Mouse (Mus musculus): ENCODE measurements at regions not wholly inside any gene's neighbourhood (a gene's known extent, or its start where the extent isn't known, plus 50 kb on each side); places are given as distances from the start of the nearest gene placed in this dataset.

DNA sequence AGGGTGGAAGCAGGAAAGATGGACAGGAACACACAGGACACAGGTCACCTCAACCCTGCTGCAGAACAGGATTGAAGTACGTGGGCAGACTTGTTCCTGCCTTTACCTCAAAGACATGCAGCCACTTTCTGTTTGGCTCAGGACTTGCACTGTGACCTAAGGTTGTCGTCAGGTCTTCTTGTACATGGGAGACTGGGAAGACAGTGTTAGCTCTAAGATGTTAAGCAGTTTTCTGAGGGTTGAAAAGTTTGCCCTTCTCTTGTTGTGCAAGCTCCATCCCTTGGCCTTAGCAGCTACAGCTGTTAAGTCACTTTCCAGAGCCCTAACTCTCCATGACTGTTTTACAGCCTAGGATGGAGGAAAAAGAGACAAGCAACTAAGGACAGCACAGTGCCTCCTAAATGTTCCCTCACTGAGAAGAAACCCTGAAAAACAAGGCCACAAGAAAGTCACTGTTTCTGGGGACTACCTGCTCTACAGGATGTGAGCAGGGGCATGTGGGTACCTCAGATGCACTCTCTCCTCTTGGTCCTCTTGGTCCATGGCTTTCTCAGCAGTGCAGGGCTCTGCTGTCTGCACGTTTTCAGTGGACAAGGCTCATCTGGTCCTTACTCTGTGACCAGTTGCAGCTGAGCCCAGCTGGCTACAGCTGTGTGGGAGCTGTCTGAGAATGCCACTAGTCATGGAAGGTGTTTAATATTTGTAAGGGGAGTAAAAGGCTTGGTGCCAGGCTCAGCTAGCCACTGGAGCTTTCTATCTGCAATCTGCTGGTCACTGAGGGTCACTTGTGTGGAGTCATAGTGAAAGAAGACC is 122.1 kb upstream of the Gm5148 start:
- H3K4me2 ChIP-seq (ENCODE audit: low read depth, low read length), result no peak overlapping the region
- TF ChIP-seq CTCF (IDR thresholded peaks at IDR 0.05; ENCODE audit: low read depth) (no peak), EP300 (IDR thresholded peaks at IDR 0.05; ENCODE audit: low read depth) (no peak)
- H3K36me3 ChIP-seq (replicated peaks; ENCODE audit: insufficient read depth, low read length), result no peaks in the 10 kb centered on the region
- no peak overlapping the region for H3K27ac ChIP-seq (ENCODE audit: low read depth)
- no peak overlapping the region for H3K4me3 ChIP-seq (ENCODE audit: low read depth, low read length)
- WGBS (ENCODE audit: insufficient replicate concordance), result 59% methylated on average over 3 of the region's 3 CpGs
- DNase-seq (no peak), ATAC-seq (no peak)
- no peak overlapping the region for H3K9ac ChIP-seq (replicated peaks)
- H3K9me3 ChIP-seq (ENCODE audit: low read length), result no peaks in the 10 kb centered on the region
- no peaks in the 10 kb centered on the region for H3K4me1 ChIP-seq (ENCODE audit: insufficient read depth)
- H3K27me3 ChIP-seq (ENCODE audit: insufficient read depth, low read length), result no peaks in the 10 kb centered on the region

DNA sequence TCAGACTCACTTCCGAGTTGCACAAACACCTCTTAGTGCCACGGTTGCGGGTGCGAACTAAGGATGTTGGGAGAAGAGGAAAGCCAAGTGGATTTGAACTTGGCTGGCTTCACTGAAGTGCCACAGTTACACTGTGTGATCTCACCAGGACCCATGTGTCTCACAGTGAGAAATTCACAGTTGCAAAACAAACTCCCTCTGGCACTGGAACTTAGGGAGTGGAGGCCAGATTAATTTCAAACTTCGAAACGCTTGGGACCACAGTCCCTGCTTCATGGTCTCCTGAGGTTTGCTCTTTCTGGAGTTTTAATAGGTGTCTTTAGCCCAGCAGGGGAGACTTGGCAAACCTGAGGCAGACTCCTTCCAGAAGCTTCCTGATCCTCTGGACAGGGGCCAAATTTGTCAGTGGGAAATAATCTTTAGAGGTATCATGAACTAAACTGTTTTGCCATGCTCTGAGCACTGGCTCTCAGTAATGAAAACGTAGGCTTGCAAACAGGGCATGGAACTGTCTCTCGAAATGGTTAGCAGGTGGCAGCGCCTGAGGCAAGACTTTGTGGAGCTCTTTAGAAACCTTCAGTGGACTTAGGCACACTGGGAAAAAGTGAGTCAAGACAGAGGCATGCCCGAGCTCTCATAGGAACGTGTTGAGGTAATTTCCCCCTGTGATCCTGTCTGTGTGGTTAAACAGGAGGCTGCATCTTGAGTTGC is 121.2 kb upstream of the Gm5148 start:
- WGBS (ENCODE audit: insufficient replicate concordance), result 77% methylated on average over 11 of the region's 11 CpGs
- no peak for TF ChIP-seq EP300 (IDR thresholded peaks at IDR 0.05; ENCODE audit: low read depth)
- no peak for TF ChIP-seq CTCF (IDR thresholded peaks at IDR 0.05; ENCODE audit: low read depth)
- Histone ChIP-seq H3K4me2 (ENCODE audit: low read depth, low read length) (no peak overlapping the region), H3K27me3 (ENCODE audit: insufficient read depth, low read length) (no peaks in the 10 kb centered on the region), H3K9ac (replicated peaks) (no peak overlapping the region), H3K4me1 (ENCODE audit: insufficient read depth) (no peaks in the 10 kb centered on the region), H3K27ac (ENCODE audit: low read depth) (no peak overlapping the region), H3K4me3 (ENCODE audit: low read depth, low read length) (no peak overlapping the region), H3K36me3 (replicated peaks; ENCODE audit: insufficient read depth, low read length) (no peaks in the 10 kb centered on the region), H3K9me3 (ENCODE audit: low read length) (no peaks in the 10 kb centered on the region)
- ATAC-seq, result no peak
- DNase-seq, result no peak

DNA sequence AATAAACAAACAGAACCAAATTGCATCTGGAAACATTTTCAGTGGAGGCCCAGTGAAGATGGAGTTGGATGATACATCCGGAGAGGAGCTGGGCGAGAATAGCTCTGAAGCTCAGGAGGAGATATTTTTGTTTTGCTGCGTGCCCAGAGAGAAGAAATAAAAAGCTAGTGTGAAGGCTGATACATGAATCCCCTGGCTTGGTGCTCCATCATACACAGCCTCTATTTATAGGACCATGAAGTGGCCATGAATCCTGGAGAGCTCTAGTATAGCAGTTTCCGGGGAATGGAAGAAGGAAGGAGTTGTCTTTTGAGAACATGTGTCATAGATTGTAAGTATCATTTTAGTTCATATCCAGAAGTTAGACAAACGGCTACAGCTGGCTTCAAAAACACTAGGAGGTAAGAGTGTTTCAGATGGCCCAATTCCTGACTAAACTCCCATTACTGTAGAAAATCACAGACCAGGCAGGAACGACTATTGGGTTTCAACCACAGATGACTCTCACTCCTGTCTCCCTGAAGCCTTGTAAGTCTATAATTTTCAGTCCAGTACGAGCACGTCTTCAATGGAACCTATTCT is 120.5 kb upstream of the Gm5148 start:
- Histone ChIP-seq H3K27ac (ENCODE audit: low read depth) (no peak overlapping the region), H3K4me2 (ENCODE audit: low read depth, low read length) (no peak overlapping the region), H3K27me3 (ENCODE audit: insufficient read depth, low read length) (no peaks in the 10 kb centered on the region), H3K4me3 (ENCODE audit: low read depth, low read length) (no peak overlapping the region), H3K4me1 (ENCODE audit: insufficient read depth) (no peaks in the 10 kb centered on the region), H3K9me3 (ENCODE audit: low read length) (no peaks in the 10 kb centered on the region; the same call in 1 of the 2 replicates), H3K36me3 (replicated peaks; ENCODE audit: insufficient read depth, low read length) (no peaks in the 10 kb centered on the region), H3K9ac (replicated peaks) (no peak overlapping the region)
- WGBS (ENCODE audit: insufficient replicate concordance), result 79% methylated on average over 8 of the region's 8 CpGs
- TF ChIP-seq EP300 (IDR thresholded peaks at IDR 0.05; ENCODE audit: low read depth), result no peak
- ATAC-seq (no peak), DNase-seq (no peak)

DNA sequence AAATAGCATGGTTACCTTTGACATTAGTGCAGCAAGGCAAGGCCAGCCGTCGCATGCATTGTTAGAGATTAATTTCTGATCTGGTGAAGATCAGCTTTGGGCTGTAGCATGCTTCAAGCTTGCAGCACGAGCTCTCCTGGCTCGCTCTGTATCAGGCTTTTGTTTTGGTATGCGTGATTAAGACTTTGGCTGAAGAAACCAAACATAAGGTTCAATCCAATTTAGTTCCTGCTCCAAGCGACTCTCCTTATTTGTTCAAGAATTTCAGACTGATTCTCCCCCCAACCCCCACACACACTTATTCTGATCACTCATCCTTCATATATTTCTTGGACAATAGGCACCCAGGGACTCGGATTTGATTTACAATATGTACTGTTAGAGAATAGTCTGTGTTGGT is 118.0 kb upstream of the Gm5148 start:
- ATAC-seq, result no peak
- no peak overlapping the region for H3K27ac ChIP-seq (ENCODE audit: low read depth)
- TF ChIP-seq EP300 (IDR thresholded peaks at IDR 0.05; ENCODE audit: low read depth) (no peak), CTCF (IDR thresholded peaks at IDR 0.05; ENCODE audit: low read depth) (no peak)
- WGBS (ENCODE audit: insufficient replicate concordance), result 71% methylated on average over 7 of the region's 7 CpGs
- no peak overlapping the region for H3K4me3 ChIP-seq (ENCODE audit: low read depth, low read length)
- no peak for DNase-seq
- H3K27me3 ChIP-seq (ENCODE audit: insufficient read depth, low read length), result no peaks in the 10 kb centered on the region
- no peak overlapping the region for H3K9ac ChIP-seq (replicated peaks)
- H3K4me1 ChIP-seq (ENCODE audit: insufficient read depth), result no peaks in the 10 kb centered on the region
- no peak overlapping the region for H3K4me2 ChIP-seq (ENCODE audit: low read depth, low read length)
- H3K9me3 ChIP-seq (ENCODE audit: low read length), result no peaks in the 10 kb centered on the region; the same call in 1 of the 2 replicates
- H3K36me3 ChIP-seq (replicated peaks; ENCODE audit: insufficient read depth, low read length), result no peaks in the 10 kb centered on the region

DNA sequence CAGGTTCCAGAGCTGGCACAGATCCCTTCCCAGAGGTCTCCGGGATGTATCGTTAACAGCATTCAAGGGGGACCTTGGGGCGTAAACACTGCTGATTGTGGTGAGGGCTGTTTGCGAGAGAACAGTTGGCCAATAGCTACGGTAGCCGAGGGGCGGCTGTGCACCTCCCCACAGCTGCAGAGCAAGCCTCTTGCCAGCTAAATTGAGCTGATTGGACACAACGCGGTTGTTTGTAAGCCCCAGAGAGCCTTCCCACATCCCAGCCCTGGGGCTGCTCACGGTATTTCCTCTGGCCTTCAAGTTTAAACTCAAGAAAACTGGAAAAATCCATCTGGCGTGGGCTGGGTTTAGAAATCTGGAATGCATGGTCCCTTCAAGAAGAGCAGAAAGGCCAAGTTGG is 114.6 kb upstream of the Gm5148 start:
- 72% methylated on average over 11 of the region's 11 CpGs for WGBS (ENCODE audit: insufficient replicate concordance)
- Histone ChIP-seq H3K4me2 (ENCODE audit: low read depth, low read length) (no peak overlapping the region), H3K36me3 (replicated peaks; ENCODE audit: insufficient read depth, low read length) (no peaks in the 10 kb centered on the region), H3K27me3 (ENCODE audit: insufficient read depth, low read length) (no peaks in the 10 kb centered on the region), H3K9ac (replicated peaks) (no peak overlapping the region), H3K9me3 (ENCODE audit: low read length) (no peaks in the 10 kb centered on the region; the same call in 1 of the 2 replicates), H3K27ac (ENCODE audit: low read depth) (no peak overlapping the region), H3K4me1 (ENCODE audit: insufficient read depth) (no peaks in the 10 kb centered on the region), H3K4me3 (ENCODE audit: low read depth, low read length) (no peak overlapping the region)
- no peak for TF ChIP-seq CTCF (IDR thresholded peaks at IDR 0.05; ENCODE audit: low read depth)
- TF ChIP-seq EP300 (IDR thresholded peaks at IDR 0.05; ENCODE audit: low read depth), result no peak
- no peak for DNase-seq
- ATAC-seq, result no peak

DNA sequence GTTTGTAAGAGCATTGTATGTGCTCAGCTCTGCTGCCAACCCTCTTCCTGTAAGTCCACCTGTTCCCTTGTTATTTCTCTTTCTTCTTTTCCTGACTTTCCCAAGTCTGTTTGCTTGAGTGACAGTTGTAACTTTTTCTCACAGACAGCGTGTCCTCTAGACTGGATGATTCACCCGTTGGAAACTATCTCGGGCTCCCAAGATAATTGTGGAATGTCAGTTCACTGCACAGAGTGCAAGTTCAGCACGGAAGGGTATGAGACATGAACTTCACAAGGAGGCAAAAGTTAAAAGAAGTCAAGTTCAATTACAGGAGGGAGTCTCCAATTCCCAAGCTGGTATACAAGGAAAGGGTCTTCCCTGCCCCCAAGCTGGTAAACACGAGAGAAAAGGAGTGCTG is 112.5 kb upstream of the Gm5148 start:
- no peaks in the 10 kb centered on the region for H3K27me3 ChIP-seq (ENCODE audit: insufficient read depth, low read length)
- no peak for ATAC-seq
- H3K36me3 ChIP-seq (replicated peaks; ENCODE audit: insufficient read depth, low read length), result no peaks in the 10 kb centered on the region
- H3K4me1 ChIP-seq (ENCODE audit: insufficient read depth), result no peaks in the 10 kb centered on the region
- no peaks in the 10 kb centered on the region; the same call in 1 of the 2 replicates for H3K9me3 ChIP-seq (ENCODE audit: low read length)
- no peak for DNase-seq
- no peak overlapping the region for H3K9ac ChIP-seq (replicated peaks)
- H3K27ac ChIP-seq (ENCODE audit: low read depth), result no peak overlapping the region
- no peak overlapping the region for H3K4me2 ChIP-seq (ENCODE audit: low read depth, low read length)
- no peak overlapping the region for H3K4me3 ChIP-seq (ENCODE audit: low read depth, low read length)
- 60% methylated on average over 5 of the region's 5 CpGs for WGBS (ENCODE audit: insufficient replicate concordance)
- no peak for TF ChIP-seq EP300 (IDR thresholded peaks at IDR 0.05; ENCODE audit: low read depth)
- TF ChIP-seq CTCF (IDR thresholded peaks at IDR 0.05; ENCODE audit: low read depth), result no peak
